Mouse (Mus musculus): ENCODE results near the gene Olfr1371. TPM values are rescaled to one million over a fixed set of nuclear protein-coding genes. Genes with fewer than 3 reads are reported as not detected.

Gene Olfr1371
- not detected in 4 replicates for total RNA-seq (2023)

GRCm38 (mm10) chr11:52213887-52214286 lies at the start of gene Olfr1371:
Olfr1371 (minus strand) TSS chr11:52213987.

GRCm38 (mm10) chr11:52231606-52232541 lies 18.1 kb upstream of the Olfr1371 start, which contains the start of gene Skp1a:
Skp1a (plus strand) TSS chr11:52231995.

Other genes starting within 250 kb of the Olfr1371 start
- gene Cdkn2aipnl, start 246.3 kb downstream of the Olfr1371 start, total RNA-seq (2023) = 44.7 to 51.8 TPM (median 48.5 TPM) in 4 replicates
- gene Ube2b, start 213.2 kb downstream of the Olfr1371 start, total RNA-seq (2023) = 188 to 223 TPM (median 208 TPM) in 4 replicates
- gene Cdkl3, start 209.8 kb downstream of the Olfr1371 start, total RNA-seq (2023) = 5.0 to 8.4 TPM (median 6.0 TPM) in 4 replicates
- 111 to 123 TPM (median 117 TPM) in 4 replicates for gene Ppp2ca, start 115.3 kb downstream of the Olfr1371 start, total RNA-seq (2023)
- not detected in 4 replicates for gene Olfr1373, start 68.5 kb downstream of the Olfr1371 start, total RNA-seq (2023)
- 128 to 146 TPM (median 146 TPM) in 4 replicates for gene Skp1a, start 18.0 kb upstream of the Olfr1371 start, total RNA-seq (2023)
- gene Tcf7, start 69.0 kb upstream of the Olfr1371 start, total RNA-seq (2023) = 3.4 to 4.9 TPM (median 3.9 TPM) in 4 replicates
- gene Vdac1, start 146.9 kb upstream of the Olfr1371 start, total RNA-seq (2023) = 43.3 to 59.0 TPM (median 50.0 TPM) in 4 replicates
- 47.5 to 60.7 TPM (median 54.4 TPM) in 4 replicates for gene 9530068E07Rik, start 182.4 kb upstream of the Olfr1371 start, total RNA-seq (2023)